Mouse (Mus musculus): ENCODE results near the gene Aoc3. TPM values are rescaled to one million over a fixed set of nuclear protein-coding genes. Genes with fewer than 3 reads are reported as not detected.

The Aoc3 gene
- polyA plus RNA-seq (2017; shearing (Covaris generic)), result not detected

GRCm38 (mm10) chr11:101330371-101330924, at the start of gene Aoc3:
Gene Aoc3, plus strand, starts transcription at chr11:101330605.

DNA sequence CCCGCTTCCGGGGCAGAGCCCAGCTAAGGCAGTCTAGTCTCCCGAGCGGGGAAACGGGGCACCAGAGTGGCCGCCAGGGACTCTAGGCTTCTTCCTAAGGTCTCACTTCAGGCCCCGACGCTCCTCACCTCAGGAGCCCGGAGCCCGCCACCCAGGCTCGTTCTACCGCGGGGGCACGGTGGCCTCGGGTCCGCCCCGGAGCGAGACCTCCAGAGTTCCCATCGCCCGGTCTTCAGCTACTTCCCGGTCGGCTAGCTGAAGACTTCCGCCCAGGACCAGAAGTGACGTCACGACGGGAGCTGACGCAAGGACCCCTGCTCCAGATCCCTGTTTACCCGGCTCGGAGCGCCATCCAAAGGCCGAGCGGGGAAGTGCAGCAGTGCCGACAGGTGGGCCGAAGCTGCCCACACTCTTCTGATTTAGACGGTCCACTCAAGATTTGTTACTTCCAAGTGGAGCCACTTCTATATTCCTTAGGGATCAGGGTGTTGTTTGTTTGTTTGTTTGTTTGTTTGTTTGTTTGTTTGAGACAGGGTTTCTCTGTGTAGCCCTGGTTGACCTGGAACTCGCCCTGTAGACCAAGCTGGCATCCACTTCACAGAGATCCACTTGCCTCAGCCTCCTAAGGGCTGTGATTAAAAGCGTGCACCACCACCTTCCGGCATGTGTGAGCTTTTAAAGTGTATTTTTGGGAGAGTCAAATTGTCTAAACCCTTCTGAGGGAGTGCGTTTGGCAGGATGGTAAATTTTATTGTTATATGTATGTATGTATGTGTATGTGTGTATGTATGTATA, 28.2 kb upstream of the Aoc3 start, which contains the start of gene Becn1:
TSS of gene Becn1 (minus strand) at position 283 of the 795 bp plus-strand sequence.

GRCm38 (mm10) chr11:101315665-101316500, 14.5 kb upstream of the Aoc3 start, which contains the start of gene Psme3:
Gene Psme3, plus strand, starts transcription at chr11:101316213.

GRCm38 (mm10) chr11:101324763-101325162, 5.6 kb upstream of the Aoc3 start, which contains the start of gene Aoc2:
Gene Aoc2, plus strand, starts transcription at chr11:101325063.

DNA sequence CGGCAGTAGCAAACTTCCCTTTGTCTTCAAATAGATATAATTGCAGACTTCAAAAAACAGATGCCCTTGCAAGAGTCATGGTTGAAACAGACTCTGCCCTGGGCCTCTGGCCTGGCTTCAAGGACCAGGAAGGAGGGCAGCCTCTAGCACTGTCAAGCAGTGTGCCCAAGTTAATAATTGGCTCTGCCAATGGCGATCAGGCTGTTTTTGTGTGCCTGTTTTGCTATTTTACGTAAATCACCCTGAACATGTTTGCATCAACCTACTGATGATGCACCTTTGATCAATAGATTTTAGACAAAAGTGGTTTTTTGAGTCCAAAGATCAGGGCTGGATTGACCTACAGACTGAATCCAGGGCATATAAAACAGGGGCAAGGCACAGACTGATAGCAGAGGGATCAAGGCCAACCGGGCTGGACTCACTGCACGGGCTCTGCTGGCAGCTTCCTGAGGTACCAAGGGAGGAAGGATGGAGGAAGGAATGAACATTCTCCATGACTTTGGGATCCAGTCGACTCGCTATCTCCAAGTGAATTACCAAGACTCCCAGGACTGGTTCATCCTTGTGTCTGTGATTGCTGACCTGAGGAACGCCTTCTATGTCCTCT, 37.0 kb downstream of the Aoc3 start, which contains the start of gene G6pc:
TSS of gene G6pc (plus strand) at position 236 of the 610 bp plus-strand sequence.

Other genes starting within 250 kb of the Aoc3 start
- 35.2 TPM for gene Coasy, start 248.0 kb upstream of the Aoc3 start, polyA plus RNA-seq (2017; shearing (Covaris generic))
- 126 TPM for gene Mlx, start 243.3 kb upstream of the Aoc3 start, polyA plus RNA-seq (2017; shearing (Covaris generic))
- 8.4 TPM for gene Psmc3ip, start 235.2 kb upstream of the Aoc3 start, polyA plus RNA-seq (2017; shearing (Covaris generic))
- 70.2 TPM for gene Retreg3, start 210.7 kb upstream of the Aoc3 start, polyA plus RNA-seq (2017; shearing (Covaris generic))
- 45.3 TPM for gene Tubg1, start 210.7 kb upstream of the Aoc3 start, polyA plus RNA-seq (2017; shearing (Covaris generic))
- gene Tubg2, start 174.7 kb upstream of the Aoc3 start, polyA plus RNA-seq (2017; shearing (Covaris generic)), result 4.3 TPM
- 0.13 TPM for gene Cntnap1, start 160.1 kb upstream of the Aoc3 start, polyA plus RNA-seq (2017; shearing (Covaris generic))
- 0.24 TPM for gene Plekhh3, start 159.3 kb upstream of the Aoc3 start, polyA plus RNA-seq (2017; shearing (Covaris generic))
- gene Ccr10, start 155.2 kb upstream of the Aoc3 start, polyA plus RNA-seq (2017; shearing (Covaris generic)), result 1.9 TPM
- 96.4 TPM for gene Ezh1, start 104.1 kb upstream of the Aoc3 start, polyA plus RNA-seq (2017; shearing (Covaris generic))
- not detected for gene Ramp2, start 84.6 kb upstream of the Aoc3 start, polyA plus RNA-seq (2017; shearing (Covaris generic))
- gene Vps25, start 76.9 kb upstream of the Aoc3 start, polyA plus RNA-seq (2017; shearing (Covaris generic)), result 157 TPM
- 2.4 TPM for gene Wnk4, start 70.0 kb upstream of the Aoc3 start, polyA plus RNA-seq (2017; shearing (Covaris generic))
- not detected for gene Cntd1, start 51.6 kb upstream of the Aoc3 start, polyA plus RNA-seq (2017; shearing (Covaris generic))
- gene Coa3, start 51.5 kb upstream of the Aoc3 start, polyA plus RNA-seq (2017; shearing (Covaris generic)), result 130 TPM
- 217 TPM for gene Becn1, start 28.3 kb upstream of the Aoc3 start, polyA plus RNA-seq (2017; shearing (Covaris generic))
- 156 TPM for gene Psme3, start 14.4 kb upstream of the Aoc3 start, polyA plus RNA-seq (2017; shearing (Covaris generic))
- gene Aoc2, start 5.5 kb upstream of the Aoc3 start, polyA plus RNA-seq (2017; shearing (Covaris generic)), result 4.1 TPM
- gene G6pc, start 37.0 kb downstream of the Aoc3 start, polyA plus RNA-seq (2017; shearing (Covaris generic)), result not detected
- 39.4 TPM for gene Aarsd1, start 87.0 kb downstream of the Aoc3 start, polyA plus RNA-seq (2017; shearing (Covaris generic))
- gene Gm27029, start 94.2 kb downstream of the Aoc3 start, polyA plus RNA-seq (2017; shearing (Covaris generic)), result 1.8 TPM
- gene Rundc1, start 94.5 kb downstream of the Aoc3 start, polyA plus RNA-seq (2017; shearing (Covaris generic)), result 10.1 TPM
- 0.50 TPM for gene Ptges3l, start 94.7 kb downstream of the Aoc3 start, polyA plus RNA-seq (2017; shearing (Covaris generic))
- gene Rpl27, start 111.7 kb downstream of the Aoc3 start, polyA plus RNA-seq (2017; shearing (Covaris generic)), result 357 TPM
- gene Ifi35, start 117.8 kb downstream of the Aoc3 start, polyA plus RNA-seq (2017; shearing (Covaris generic)), result 202 TPM
- gene Rnd2, start 134.4 kb downstream of the Aoc3 start, polyA plus RNA-seq (2017; shearing (Covaris generic)), result not detected
- gene Vat1, start 135.6 kb downstream of the Aoc3 start, polyA plus RNA-seq (2017; shearing (Covaris generic)), result 0.61 TPM
- 6.9 TPM for gene Brca1, start 221.3 kb downstream of the Aoc3 start, polyA plus RNA-seq (2017; shearing (Covaris generic))
- 107 TPM for gene Nbr1, start 221.5 kb downstream of the Aoc3 start, polyA plus RNA-seq (2017; shearing (Covaris generic))

Measured in activated CD4-positive, CD25-positive, alpha-beta regulatory T cell, adult 9 weeks (primary cell).